Mouse (Mus musculus) kidney, postnatal 0 days (tissue): ENCODE data around the gene Ces4a. TPM values are rescaled to one million over a fixed set of nuclear protein-coding genes. Genes with fewer than 3 reads are reported as not detected.
A peak's percentile ranks its signal among the peaks of the same experiment; 100 is the strongest.

ENCODE experiments used
- ATAC-seq: fragments of 200-750 bp; cut with Nextera tagmentation; replicated peaks from 2 replicates; pipeline ENCODE4 v1.8.0; 2017; ENCODE audit warnings: low read depth, moderate number of reproducible peaks, moderate TSS enrichment, moderate library complexity; ENCODE audit not compliant: low FRiP score
- DNase-seq: peaks from one replicate; pipeline ENCODE4 v3.0.0-alpha.2; 2016; ENCODE audit warnings: low spot score
- H3K27ac ChIP-seq: fragments of 300-500 bp; sonication (generic); 2 replicates; pipeline ENCODE4 v1.5.1; 2014; ENCODE audit warnings: mild to moderate bottlenecking
- H3K27me3 ChIP-seq: fragments of 300-500 bp; sonication (generic); 2 replicates; pipeline ENCODE4 v1.6.1; 2014; ENCODE audit warnings: low read length, mixed read lengths; ENCODE audit not compliant: insufficient read depth
- H3K36me3 ChIP-seq: fragments of 300-500 bp; sonication (generic); 2 replicates; pipeline ENCODE4 v1.6.1; 2014; ENCODE audit warnings: low read length, mixed read lengths; ENCODE audit not compliant: insufficient read depth
- H3K4me1 ChIP-seq: fragments of 300-500 bp; sonication (generic); replicated peaks from 2 replicates; pipeline ENCODE4 v1.6.1; 2014; ENCODE audit warnings: antibody characterized with exemption, low read length, mixed read lengths; ENCODE audit not compliant: insufficient read depth
- H3K4me2 ChIP-seq: fragments of 300-500 bp; sonication (generic); 2 replicates; pipeline ENCODE4 v1.6.1; 2014; ENCODE audit warnings: mild to moderate bottlenecking, low read length, moderate library complexity, mixed read lengths
- H3K4me3 ChIP-seq: fragments of 300-500 bp; sonication (generic); replicated peaks from 2 replicates; pipeline ENCODE4 v1.5.1; 2014; ENCODE audit warnings: low read depth, low read length
- H3K9ac ChIP-seq: fragments of 300-500 bp; sonication (generic); 2 replicates; pipeline ENCODE4 v1.6.1; 2014; ENCODE audit warnings: low read depth, low read length
- H3K9me3 ChIP-seq: fragments of 300-500 bp; sonication (generic); replicated peaks from 2 replicates; pipeline ENCODE4 v1.6.1; 2016; ENCODE audit warnings: low read length, inconsistent platforms, mixed read lengths
- CTCF ChIP-seq: IDR thresholded peaks from 2 replicates; pipeline ENCODE4 v1.5.1; 2016; ENCODE audit warnings: antibody characterized with exemption, low read depth, mild to moderate bottlenecking, moderate library complexity
- WGBS: fragments of 180-500 bp; shearing (Covaris S2); extraction: QIAGEN DNeasy Blood & Tissue Kit; methylation state at CpG from one replicate; pipeline ENCODE4 v1.1.7; 2014; 5-methylcytosine and 5-hydroxymethylcytosine counted together
- polyA plus RNA-seq: library from polyadenylated mRNA; unstranded; fragments of >200 nt; fragmentation: Nextera tagmentation; extraction: Ambion mirVana; gene quantifications from 2 replicates; pipeline ENCODE4 v1.2.1, GENCODE M21; 2015

The Ces4a gene
- polyA plus RNA-seq, 1 experiment from 2014 or later: not detected

DNA sequence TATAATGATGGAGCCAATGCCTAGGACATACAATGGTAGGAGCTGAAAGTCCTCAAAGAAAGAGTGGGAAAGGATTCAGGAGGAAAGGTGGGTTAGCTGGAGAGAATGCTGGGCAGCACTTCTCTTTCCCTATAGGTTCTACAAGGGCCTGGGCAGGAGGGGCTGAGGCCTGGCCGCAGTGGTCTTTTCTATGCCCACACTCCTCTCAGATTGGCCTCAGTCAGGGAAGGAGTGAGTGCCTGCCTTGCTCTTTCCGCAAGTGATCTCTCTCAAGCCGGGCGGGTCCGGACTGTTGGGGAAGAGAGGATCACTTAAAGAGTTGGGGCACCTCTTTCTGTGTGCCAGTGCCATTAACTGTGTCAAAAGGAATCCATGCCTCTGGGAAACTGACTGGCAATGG is 22.7 kb downstream of the Ces4a start:
- ATAC-seq (no peak), DNase-seq (no peak)
- no peak for TF ChIP-seq CTCF
- Histone ChIP-seq H3K36me3 (no peaks in the 10 kb centered on the region), H3K4me1 (0 out of 2 replicates have a peak, but pooled peaks cover 7% of the 10 kb centered on the region), H3K27ac (no peak overlapping the region), H3K4me2 (no peak overlapping the region), H3K4me3 (no peak overlapping the region), H3K9me3 (no peaks in the 10 kb centered on the region), H3K27me3 (no peaks in the 10 kb centered on the region), H3K9ac (no peak overlapping the region)
- WGBS: 86% methylated on average over 5 of the region's 5 CpGs

- no peaks in the 10 kb centered on the region for H3K36me3 ChIP-seq
- H3K9me3 ChIP-seq: no peaks in the 10 kb centered on the region
- H3K27me3 ChIP-seq: no peaks in the 10 kb centered on the region
- no peak for DNase-seq
- H3K4me1 ChIP-seq: 0 out of 2 replicates have a peak, but pooled peaks cover 7% of the 10 kb centered on the region
- no peak overlapping the region for H3K27ac ChIP-seq
- WGBS: 87% methylated on average over 6 of the region's 6 CpGs
- ATAC-seq: no peak
- TF ChIP-seq CTCF: no peak
- H3K4me2 ChIP-seq: no peak overlapping the region
- no peak overlapping the region for H3K9ac ChIP-seq
- H3K4me3 ChIP-seq: no peak overlapping the region
Measured at GRCm38 (mm10) chr8:105155091-105155745, 23.6 kb downstream of the Ces4a start.

GRCm38 (mm10) chr8:105157555-105157954 is 26.0 kb downstream of the Ces4a start:
- Histone ChIP-seq H3K9me3 (no peaks in the 10 kb centered on the region), H3K27me3 (no peaks in the 10 kb centered on the region), H3K27ac (no peak overlapping the region), H3K4me3 (no peak overlapping the region), H3K4me1 (0 out of 2 replicates have a peak, but pooled peaks cover 7% of the 10 kb centered on the region), H3K4me2 (no peak overlapping the region), H3K36me3 (no peaks in the 10 kb centered on the region), H3K9ac (no peak overlapping the region)
- DNase-seq: peak; percentile 46
- WGBS: 54% methylated on average over 10 of the region's 10 CpGs
- TF ChIP-seq CTCF: peak; percentile 68
- no peak for ATAC-seq

GRCm38 (mm10) chr8:105158084-105158483 is 26.5 kb downstream of the Ces4a start:
- Histone ChIP-seq H3K36me3 (no peaks in the 10 kb centered on the region), H3K9me3 (no peaks in the 10 kb centered on the region), H3K4me1 (0 out of 2 replicates have a peak, but pooled peaks cover 3% of the 10 kb centered on the region), H3K4me2 (no peak overlapping the region), H3K9ac (no peak overlapping the region), H3K4me3 (no peak overlapping the region), H3K27ac (no peak overlapping the region), H3K27me3 (no peaks in the 10 kb centered on the region)
- 67% methylated on average over 3 of the region's 3 CpGs for WGBS
- peak; percentile 8; the same call in 1 of the 2 replicates for TF ChIP-seq CTCF
- no peak for DNase-seq
- no peak for ATAC-seq

DNA sequence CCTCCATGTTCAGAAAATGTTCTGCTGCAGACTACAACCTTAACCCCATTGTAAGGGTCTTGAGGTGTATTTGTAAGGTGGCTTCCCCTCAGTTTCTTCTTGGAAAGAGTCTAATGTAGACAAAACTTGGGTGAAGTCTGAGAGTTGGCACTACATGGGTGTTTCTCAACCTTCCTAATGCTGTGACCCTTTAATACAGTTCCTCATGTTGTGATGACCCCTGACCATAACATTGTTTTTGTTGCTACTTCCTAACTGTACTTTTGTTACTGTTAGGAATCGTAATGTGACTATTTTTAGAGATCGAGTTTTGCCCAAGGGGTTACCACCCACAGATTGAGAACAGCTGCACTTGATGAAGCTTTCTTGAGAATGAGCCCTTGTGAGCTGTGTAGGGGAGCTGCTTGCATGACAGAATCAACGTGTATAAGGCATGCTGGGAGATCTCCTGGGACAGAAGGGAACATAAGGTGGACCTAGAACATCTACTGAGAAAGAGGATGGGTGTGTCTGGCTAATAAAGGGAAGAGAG is 29.6 kb downstream of the Ces4a start:
- no peak overlapping the region for H3K4me2 ChIP-seq
- TF ChIP-seq CTCF: no peak
- H3K36me3 ChIP-seq: no peaks in the 10 kb centered on the region
- no peak for DNase-seq
- whole genome bisulfite sequencing: 18% methylated on average over 3 of the region's 3 CpGs
- no peaks in the 10 kb centered on the region for H3K4me1 ChIP-seq
- H3K4me3 ChIP-seq: no peak overlapping the region
- ATAC-seq: no peak
- no peak overlapping the region for H3K9ac ChIP-seq
- H3K9me3 ChIP-seq: no peaks in the 10 kb centered on the region
- no peak overlapping the region for H3K27ac ChIP-seq
- H3K27me3 ChIP-seq: no peaks in the 10 kb centered on the region

DNA sequence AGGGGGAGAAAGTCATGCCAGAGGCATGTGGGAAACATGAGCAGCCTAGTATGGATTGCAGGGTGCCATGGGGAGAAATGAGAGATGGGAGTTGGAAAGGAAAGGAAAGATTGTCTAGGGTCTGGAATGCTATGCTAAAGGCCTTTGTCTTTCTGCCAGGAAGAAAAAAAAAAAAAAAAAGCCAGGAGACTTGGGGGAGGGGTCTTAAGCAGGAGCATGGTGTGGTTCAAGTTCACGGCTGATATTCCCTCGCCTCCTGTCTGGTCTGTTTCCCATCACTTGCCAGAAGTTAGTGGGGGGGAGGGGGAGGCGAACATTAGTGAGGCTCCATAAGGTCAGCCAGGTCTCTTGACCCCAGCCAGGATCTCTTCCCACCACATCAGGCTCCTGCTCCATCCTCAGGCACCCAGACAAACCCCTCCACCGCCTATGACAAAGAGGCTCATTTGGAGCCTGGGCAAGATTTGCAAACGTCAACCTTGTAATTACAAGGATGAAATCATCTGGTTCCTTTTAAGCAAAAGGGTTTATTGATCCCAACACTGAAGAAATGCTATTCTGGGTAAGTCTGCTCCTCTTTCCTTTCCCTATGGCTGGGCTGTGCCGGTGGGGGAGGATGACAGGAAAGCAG is 32.8 kb downstream of the Ces4a start:
- peak; percentile 63 for DNase-seq

More for the DNA sequence above, 32.8 kb downstream of the Ces4a start:
- Histone ChIP-seq H3K9me3 (no peaks in the 10 kb centered on the region), H3K4me2 (no peak overlapping the region), H3K36me3 (no peaks in the 10 kb centered on the region), H3K4me1 (no peaks in the 10 kb centered on the region), H3K4me3 (no peak overlapping the region), H3K27me3 (no peaks in the 10 kb centered on the region), H3K9ac (no peak overlapping the region), H3K27ac (0 out of 2 replicates have a peak overlapping the region, but pooled peaks have one; percentile 36)
- 27% methylated on average over 6 of the region's 6 CpGs for WGBS
- TF ChIP-seq CTCF: no peak
- ATAC-seq: peak; percentile 47; the same call in 1 of the 2 replicates
